Mouse (Mus musculus): ENCODE measurements around the gene Ubash3a. TPM values are rescaled to one million over a fixed set of nuclear protein-coding genes. Genes with fewer than 3 reads are reported as not detected.

The Ubash3a gene
- polyA plus RNA-seq, 1 experiment from 2014 or later: 0.28 TPM

- no peaks in the 10 kb centered on the region for H3K36me3 ChIP-seq
- WGBS: 40% methylated on average over 5 of the region's 5 CpGs
- no peak for ATAC-seq (ENCODE audit: insufficient number of reproducible peaks, low FRiP score, low TSS enrichment, low read depth)
- H3K4me2 ChIP-seq (replicated peaks): no peak overlapping the region
- no peaks in the 10 kb centered on the region for H3K4me1 ChIP-seq
- H3K4me3 ChIP-seq (replicated peaks): no peak overlapping the region
- no peaks in the 10 kb centered on the region for H3K27me3 ChIP-seq
- H3K9me3 ChIP-seq (replicated peaks): no peaks in the 10 kb centered on the region
- H3K9ac ChIP-seq: no peak overlapping the region
- no peak overlapping the region for H3K27ac ChIP-seq (replicated peaks)
Measured at GRCm38 (mm10) chr17:31216068-31216955, 8.6 kb downstream of the Ubash3a start.

GRCm38 (mm10) chr17:31222810-31223310, 15.2 kb downstream of the Ubash3a start:
- 38% methylated on average over 4 of the region's 4 CpGs for WGBS
- no peak for ATAC-seq (ENCODE audit: insufficient number of reproducible peaks, low FRiP score, low TSS enrichment, low read depth)

GRCm38 (mm10) chr17:31223835-31224234, 16.2 kb downstream of the Ubash3a start:
- 39% methylated on average over 7 of the region's 7 CpGs for WGBS
- Histone ChIP-seq H3K27me3 (no peaks in the 10 kb centered on the region), H3K9ac (no peak overlapping the region), H3K4me3 (replicated peaks) (no peak overlapping the region), H3K36me3 (no peaks in the 10 kb centered on the region), H3K4me2 (replicated peaks) (no peak overlapping the region), H3K27ac (replicated peaks) (no peak overlapping the region), H3K4me1 (no peaks in the 10 kb centered on the region), H3K9me3 (replicated peaks) (no peaks in the 10 kb centered on the region)
- ATAC-seq (ENCODE audit: insufficient number of reproducible peaks, low FRiP score, low TSS enrichment, low read depth): no peak

More at GRCm38 (mm10) chr17:31222810-31223310, 15.2 kb downstream of the Ubash3a start:
- no peak overlapping the region for H3K4me3 ChIP-seq (replicated peaks)
- no peaks in the 10 kb centered on the region for H3K36me3 ChIP-seq
- no peak overlapping the region for H3K4me2 ChIP-seq (replicated peaks)
- H3K9ac ChIP-seq: no peak overlapping the region
- H3K27ac ChIP-seq (replicated peaks): no peak overlapping the region
- H3K9me3 ChIP-seq (replicated peaks): no peaks in the 10 kb centered on the region
- H3K27me3 ChIP-seq: no peaks in the 10 kb centered on the region
- no peaks in the 10 kb centered on the region for H3K4me1 ChIP-seq

GRCm38 (mm10) chr17:31224591-31224990, 16.9 kb downstream of the Ubash3a start:
- ATAC-seq (ENCODE audit: insufficient number of reproducible peaks, low FRiP score, low TSS enrichment, low read depth): no peak
- no peak overlapping the region for H3K27ac ChIP-seq (replicated peaks)
- no peaks in the 10 kb centered on the region for H3K27me3 ChIP-seq
- no peaks in the 10 kb centered on the region for H3K36me3 ChIP-seq
- no peak overlapping the region for H3K4me2 ChIP-seq (replicated peaks)
- WGBS: 77% methylated on average over 8 of the region's 8 CpGs
- no peaks in the 10 kb centered on the region for H3K4me1 ChIP-seq
- no peak overlapping the region for H3K4me3 ChIP-seq (replicated peaks)
- no peaks in the 10 kb centered on the region for H3K9me3 ChIP-seq (replicated peaks)
- no peak overlapping the region for H3K9ac ChIP-seq

DNA sequence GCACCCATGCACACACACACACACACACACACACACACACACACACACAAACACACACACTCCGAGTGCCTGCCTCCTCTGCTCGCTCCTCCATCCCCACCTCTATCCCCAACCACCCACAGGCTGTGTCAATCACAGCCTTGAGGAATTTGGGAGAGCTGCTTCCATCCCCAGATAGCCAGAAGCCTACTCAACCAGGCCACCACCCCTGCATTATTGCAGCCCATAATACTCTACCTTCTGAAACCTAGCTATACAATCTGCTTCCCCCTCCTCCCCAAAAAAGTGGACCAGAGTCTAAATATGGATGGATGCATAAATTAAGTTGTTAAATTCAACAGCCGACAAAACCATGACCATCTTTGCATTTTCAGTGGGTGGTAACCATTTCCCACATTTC, 18.7 kb downstream of the Ubash3a start:
- WGBS: 62% methylated on average over 3 of the region's 3 CpGs
- H3K9me3 ChIP-seq (replicated peaks): no peaks in the 10 kb centered on the region
- H3K36me3 ChIP-seq: no peaks in the 10 kb centered on the region
- no peak overlapping the region for H3K27ac ChIP-seq (replicated peaks)
- no peak for ATAC-seq (ENCODE audit: insufficient number of reproducible peaks, low FRiP score, low TSS enrichment, low read depth)
- no peaks in the 10 kb centered on the region for H3K27me3 ChIP-seq
- no peak overlapping the region for H3K9ac ChIP-seq
- H3K4me3 ChIP-seq (replicated peaks): no peak overlapping the region
- no peak overlapping the region for H3K4me2 ChIP-seq (replicated peaks)
- H3K4me1 ChIP-seq: no peaks in the 10 kb centered on the region

GRCm38 (mm10) chr17:31226931-31227330, 19.3 kb downstream of the Ubash3a start:
- Histone ChIP-seq H3K36me3 (no peaks in the 10 kb centered on the region), H3K4me3 (replicated peaks) (no peak overlapping the region), H3K4me1 (no peaks in the 10 kb centered on the region), H3K9me3 (replicated peaks) (no peaks in the 10 kb centered on the region), H3K9ac (no peak overlapping the region), H3K27ac (replicated peaks) (no peak overlapping the region), H3K4me2 (replicated peaks) (no peak overlapping the region), H3K27me3 (no peaks in the 10 kb centered on the region)
- ATAC-seq (ENCODE audit: insufficient number of reproducible peaks, low FRiP score, low TSS enrichment, low read depth): no peak
- 78% methylated on average over 7 of the region's 7 CpGs for WGBS

DNA sequence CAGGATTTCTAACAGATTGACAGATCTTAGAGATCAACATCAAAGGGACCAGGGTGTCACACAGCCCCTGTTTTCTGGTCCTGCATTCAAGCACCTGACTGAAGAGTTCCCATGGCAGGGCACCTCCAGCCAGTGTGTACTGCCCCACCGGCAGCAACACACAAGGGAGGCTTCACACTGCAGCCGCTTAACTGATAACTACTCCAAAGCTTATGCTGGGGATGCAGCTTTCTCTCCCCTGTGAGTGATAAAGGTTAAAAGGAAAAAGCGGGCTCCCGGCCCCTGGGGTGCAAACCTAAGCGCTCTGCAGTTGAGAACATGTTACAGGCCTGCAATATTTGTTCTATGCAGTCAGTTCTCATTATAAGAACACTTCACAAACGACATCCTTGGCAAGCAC, 24.1 kb downstream of the Ubash3a start:
- Histone ChIP-seq H3K9me3 (replicated peaks) (no peaks in the 10 kb centered on the region), H3K36me3 (no peaks in the 10 kb centered on the region), H3K9ac (no peak overlapping the region), H3K27me3 (no peaks in the 10 kb centered on the region), H3K4me2 (replicated peaks) (no peak overlapping the region), H3K4me1 (no peaks in the 10 kb centered on the region), H3K27ac (replicated peaks) (no peak overlapping the region), H3K4me3 (replicated peaks) (no peak overlapping the region)
- no peak for ATAC-seq (ENCODE audit: insufficient number of reproducible peaks, low FRiP score, low TSS enrichment, low read depth)
- WGBS: 50% methylated on average over 6 of the region's 6 CpGs

GRCm38 (mm10) chr17:31232251-31233010, 24.8 kb downstream of the Ubash3a start:
- H3K4me3 ChIP-seq (replicated peaks): no peak overlapping the region
- H3K36me3 ChIP-seq: no peaks in the 10 kb centered on the region
- no peak overlapping the region for H3K9ac ChIP-seq
- no peak for ATAC-seq (ENCODE audit: insufficient number of reproducible peaks, low FRiP score, low TSS enrichment, low read depth)
- no peaks in the 10 kb centered on the region for H3K9me3 ChIP-seq (replicated peaks)
- no peaks in the 10 kb centered on the region for H3K4me1 ChIP-seq
- H3K27me3 ChIP-seq: no peaks in the 10 kb centered on the region
- H3K27ac ChIP-seq (replicated peaks): no peak overlapping the region
- H3K4me2 ChIP-seq (replicated peaks): no peak overlapping the region
- 26% methylated on average over 8 of the region's 8 CpGs for WGBS

- Histone ChIP-seq H3K36me3 (no peaks in the 10 kb centered on the region), H3K4me3 (replicated peaks) (no peak overlapping the region), H3K9me3 (replicated peaks) (no peaks in the 10 kb centered on the region), H3K27ac (replicated peaks) (no peak overlapping the region), H3K9ac (no peak overlapping the region), H3K4me2 (replicated peaks) (no peak overlapping the region), H3K27me3 (no peaks in the 10 kb centered on the region), H3K4me1 (no peaks in the 10 kb centered on the region)
- 89% methylated on average over 1 of the region's 1 CpGs for WGBS
- ATAC-seq (ENCODE audit: insufficient number of reproducible peaks, low FRiP score, low TSS enrichment, low read depth): no peak
Measured at GRCm38 (mm10) chr17:31235915-31236314, 28.2 kb downstream of the Ubash3a start.

GRCm38 (mm10) chr17:31238234-31239020, 30.8 kb downstream of the Ubash3a start:
- Histone ChIP-seq H3K36me3 (no peaks in the 10 kb centered on the region), H3K4me1 (no peaks in the 10 kb centered on the region), H3K9me3 (replicated peaks) (no peaks in the 10 kb centered on the region), H3K9ac (no peak overlapping the region), H3K4me2 (replicated peaks) (no peak overlapping the region), H3K4me3 (replicated peaks) (no peak overlapping the region), H3K27ac (replicated peaks) (no peak overlapping the region), H3K27me3 (no peaks in the 10 kb centered on the region)
- ATAC-seq (ENCODE audit: insufficient number of reproducible peaks, low FRiP score, low TSS enrichment, low read depth): no peak
- 87% methylated on average over 7 of the region's 7 CpGs for WGBS

GRCm38 (mm10) chr17:31241156-31241555, 33.5 kb downstream of the Ubash3a start:
- WGBS: 73% methylated on average over 8 of the region's 8 CpGs
- Histone ChIP-seq H3K4me2 (replicated peaks) (no peak overlapping the region), H3K4me3 (replicated peaks) (no peak overlapping the region)

More at GRCm38 (mm10) chr17:31241156-31241555, 33.5 kb downstream of the Ubash3a start:
- no peaks in the 10 kb centered on the region for H3K4me1 ChIP-seq
- H3K9me3 ChIP-seq (replicated peaks): no peaks in the 10 kb centered on the region
- H3K36me3 ChIP-seq: no peaks in the 10 kb centered on the region
- no peak overlapping the region for H3K9ac ChIP-seq
- H3K27me3 ChIP-seq: no peaks in the 10 kb centered on the region
- no peak for ATAC-seq (ENCODE audit: insufficient number of reproducible peaks, low FRiP score, low TSS enrichment, low read depth)
- no peak overlapping the region for H3K27ac ChIP-seq (replicated peaks)
